Mouse (Mus musculus) frontal cortex, postnatal 36 days (tissue): ENCODE results near the gene Stk38.
"Not testable (repeated sequence)": the region's sequence is repeated elsewhere in the genome, so short reads cannot be mapped to it uniquely, and the experiment has no call there.

ENCODE experiments used
- DNase-seq, 2 experiments: peaks; one replicate each; pipeline ENCODE4 v3.0.0; 2022; ENCODE audit warnings: low spot score in 2 of 2

Gene Stk38

GRCm38 (mm10) chr17:29009181-29009580, 1.4 kb upstream of the Stk38 start:
- DNase-seq: no peak

GRCm38 (mm10) chr17:29008326-29008650, 493 bp upstream of the Stk38 start:
- DNase-seq: no peak

- DNase-seq: no peak
These were observed 553 bp downstream of the Stk38 start for GRCm38 (mm10) chr17:29007243-29007640.

GRCm38 (mm10) chr17:29006812-29007211, 983 bp downstream of the Stk38 start:
- no peak for DNase-seq

- no peak for DNase-seq
These were observed 2.8 kb downstream of the Stk38 start for GRCm38 (mm10) chr17:29005002-29005401.

- DNase-seq: no peak
These were observed 4.1 kb downstream of the Stk38 start for GRCm38 (mm10) chr17:29003740-29004139.

GRCm38 (mm10) chr17:29000465-29000864, 7.3 kb downstream of the Stk38 start:
- no peak for DNase-seq

- no peak for DNase-seq
These were observed 13.2 kb downstream of the Stk38 start for GRCm38 (mm10) chr17:28994615-28995014.

- DNase-seq: not testable (repeated sequence)
These were observed 14.8 kb downstream of the Stk38 start for GRCm38 (mm10) chr17:28993004-28993403.

GRCm38 (mm10) chr17:28992105-28992504, 15.7 kb downstream of the Stk38 start:
- no peak for DNase-seq

GRCm38 (mm10) chr17:28991286-28991685, 16.5 kb downstream of the Stk38 start:
- DNase-seq: no peak

GRCm38 (mm10) chr17:28990060-28990459, 17.7 kb downstream of the Stk38 start:
- no peak for DNase-seq

GRCm38 (mm10) chr17:28988996-28989395, 18.8 kb downstream of the Stk38 start:
- no peak for DNase-seq

- no peak for DNase-seq
These were observed 19.5 kb downstream of the Stk38 start for GRCm38 (mm10) chr17:28988291-28988690.

- DNase-seq: no peak
These were observed 20.1 kb downstream of the Stk38 start for GRCm38 (mm10) chr17:28987713-28988112.

GRCm38 (mm10) chr17:28986833-28987232, 21.0 kb downstream of the Stk38 start:
- DNase-seq: no peak

GRCm38 (mm10) chr17:28984724-28985420, 22.9 kb downstream of the Stk38 start:
- DNase-seq: no peak

GRCm38 (mm10) chr17:28982591-28982990, 25.2 kb downstream of the Stk38 start:
- no peak for DNase-seq

- DNase-seq: no peak
These were observed 26.7 kb downstream of the Stk38 start for GRCm38 (mm10) chr17:28981081-28981480.

GRCm38 (mm10) chr17:28979091-28979490, 28.7 kb downstream of the Stk38 start:
- no peak for DNase-seq

GRCm38 (mm10) chr17:28970122-28970521, 37.7 kb downstream of the Stk38 start:
- DNase-seq: no peak

- DNase-seq: no peak
These were observed 40.7 kb downstream of the Stk38 start for GRCm38 (mm10) chr17:28967021-28967610.

GRCm38 (mm10) chr17:28961596-28961995, 46.2 kb downstream of the Stk38 start:
- DNase-seq: no peak

- no peak for DNase-seq
These were observed 47.2 kb downstream of the Stk38 start for GRCm38 (mm10) chr17:28960597-28960996.
